Mouse (Mus musculus): ENCODE results near the gene Cdc25a. TPM values are rescaled to one million over a fixed set of nuclear protein-coding genes. Genes with fewer than 3 reads are reported as not detected.

Cdc25a gene
- total and polyA plus RNA-seq, 2 experiments from 2014 or later = 6.7 to 11.8 TPM

GRCm38 (mm10) chr9:109866218-109866617, 9.2 kb upstream of the Cdc25a start:
- no peak overlapping the region for H3K4me2 ChIP-seq (ENCODE audit: low read depth, low read length, poor library complexity, severe bottlenecking)
- H3K27me3 ChIP-seq (ENCODE audit: insufficient read depth, low read length) = no peaks in the 10 kb centered on the region
- H3K9ac ChIP-seq (replicated peaks; ENCODE audit: low read length, poor library complexity, severe bottlenecking) = no peak overlapping the region
- H3K4me3 ChIP-seq (ENCODE audit: low read depth, low read length) = no peak overlapping the region
- DNase-seq (ENCODE audit: low spot score) (no peak), ATAC-seq (ENCODE audit: low FRiP score) (no peak)
- WGBS = 79% methylated on average over 2 of the region's 2 CpGs
- no peak overlapping the region for H3K27ac ChIP-seq (ENCODE audit: low read depth, low read length)
- TF ChIP-seq CTCF (IDR thresholded peaks at IDR 0.05) = no peak
- no peaks in the 10 kb centered on the region for H3K4me1 ChIP-seq (ENCODE audit: insufficient read depth, low read length)
- H3K9me3 ChIP-seq (ENCODE audit: low read length) = no peaks in the 10 kb centered on the region
- H3K36me3 ChIP-seq (ENCODE audit: insufficient read depth, low read length) = no peaks in the 10 kb centered on the region

- Histone ChIP-seq H3K9me3 (ENCODE audit: low read length) (no peaks in the 10 kb centered on the region), H3K4me2 (ENCODE audit: low read depth, low read length, poor library complexity, severe bottlenecking) (no peak overlapping the region), H3K36me3 (ENCODE audit: insufficient read depth, low read length) (no peaks in the 10 kb centered on the region), H3K9ac (replicated peaks; ENCODE audit: low read length, poor library complexity, severe bottlenecking) (no peak overlapping the region), H3K4me3 (ENCODE audit: low read depth, low read length) (no peak overlapping the region), H3K27me3 (ENCODE audit: insufficient read depth, low read length) (no peaks in the 10 kb centered on the region), H3K4me1 (ENCODE audit: insufficient read depth, low read length) (no peaks in the 10 kb centered on the region), H3K27ac (ENCODE audit: low read depth, low read length) (no peak overlapping the region)
- ATAC-seq (ENCODE audit: low FRiP score) = no peak
- WGBS = 51% methylated on average over 6 of the region's 6 CpGs
- DNase-seq (ENCODE audit: low spot score) = no peak
- no peak for TF ChIP-seq CTCF (IDR thresholded peaks at IDR 0.05)
These were observed 4.3 kb upstream of the Cdc25a start for GRCm38 (mm10) chr9:109870983-109871572.

DNA sequence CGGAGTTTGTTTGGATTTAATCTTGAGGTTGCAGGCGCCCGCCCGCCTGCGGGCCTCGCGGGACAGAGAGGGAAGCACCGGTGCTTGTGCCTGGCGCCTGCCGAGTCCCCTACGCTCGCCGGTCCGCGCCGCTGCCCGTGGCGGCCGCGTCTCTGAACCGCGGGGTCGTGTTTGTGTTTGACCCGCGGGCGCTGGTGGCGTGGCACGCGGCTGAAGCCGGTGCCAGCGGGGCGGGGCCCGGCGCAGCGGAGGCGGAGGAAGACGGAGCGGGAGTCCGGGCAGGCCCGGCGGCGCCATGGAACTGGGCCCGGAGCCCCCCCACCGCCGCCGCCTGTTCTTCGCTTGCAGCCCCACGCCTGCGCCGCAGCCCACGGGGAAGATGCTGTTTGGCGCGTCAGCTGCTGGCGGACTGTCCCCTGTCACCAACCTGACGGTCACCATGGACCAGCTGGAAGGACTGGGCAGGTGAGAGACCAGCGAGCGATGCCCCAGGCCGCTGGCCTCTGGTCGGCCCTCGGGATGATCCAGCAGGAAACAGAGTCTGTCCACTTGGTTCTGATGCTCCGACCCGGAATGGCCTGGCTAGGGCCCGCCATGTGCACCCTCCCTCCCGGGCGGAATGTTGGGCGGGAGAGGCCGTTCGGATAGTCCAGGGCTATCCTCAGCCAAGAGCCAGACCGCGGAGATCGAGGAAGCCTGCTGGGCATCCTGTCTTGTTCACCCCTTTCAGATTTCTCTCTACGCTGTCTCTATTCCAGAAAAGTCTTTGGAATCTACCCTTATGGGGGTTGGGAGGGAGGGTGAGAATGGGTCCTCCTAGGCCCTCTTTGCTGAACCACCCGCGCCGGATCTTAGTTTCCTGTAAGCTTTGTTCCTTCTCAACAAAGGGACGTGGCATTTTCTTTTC, 569 bp downstream of the Cdc25a start:
- no peaks in the 10 kb centered on the region for H3K27me3 ChIP-seq (ENCODE audit: insufficient read depth, low read length)
- under 1% methylated on average over 60 of the region's 76 CpGs for WGBS
- no peak for TF ChIP-seq CTCF (IDR thresholded peaks at IDR 0.05)
- peak overlapping the region; percentile 67 for H3K9ac ChIP-seq (replicated peaks; ENCODE audit: low read length, poor library complexity, severe bottlenecking)
- H3K27ac ChIP-seq (ENCODE audit: low read depth, low read length) = peak overlapping the region; percentile 55; the same call in 1 of the 2 replicates
- ATAC-seq (ENCODE audit: low FRiP score) = peak; percentile 59
- peak overlapping the region; percentile 91 for H3K4me3 ChIP-seq (ENCODE audit: low read depth, low read length)
- H3K4me1 ChIP-seq (ENCODE audit: insufficient read depth, low read length) = no peaks in the 10 kb centered on the region
- DNase-seq (ENCODE audit: low spot score) = peak; percentile 56
- H3K4me2 ChIP-seq (ENCODE audit: low read depth, low read length, poor library complexity, severe bottlenecking) = peak overlapping the region; percentile 98
- peaks cover 12% of the 10 kb centered on the region; the same call in 1 of the 2 replicates for H3K36me3 ChIP-seq (ENCODE audit: insufficient read depth, low read length)
- H3K9me3 ChIP-seq (ENCODE audit: low read length) = no peaks in the 10 kb centered on the region

GRCm38 (mm10) chr9:109876756-109877155, 1.4 kb downstream of the Cdc25a start:
- 10% methylated on average over 3 of the region's 3 CpGs for WGBS
- H3K9me3 ChIP-seq (ENCODE audit: low read length) = no peaks in the 10 kb centered on the region
- H3K27ac ChIP-seq (ENCODE audit: low read depth, low read length) = no peak overlapping the region
- H3K4me2 ChIP-seq (ENCODE audit: low read depth, low read length, poor library complexity, severe bottlenecking) = peak overlapping the region; percentile 98
- H3K27me3 ChIP-seq (ENCODE audit: insufficient read depth, low read length) = no peaks in the 10 kb centered on the region
- H3K36me3 ChIP-seq (ENCODE audit: insufficient read depth, low read length) = peaks cover 12% of the 10 kb centered on the region; the same call in 1 of the 2 replicates
- H3K4me1 ChIP-seq (ENCODE audit: insufficient read depth, low read length) = no peaks in the 10 kb centered on the region
- ATAC-seq (ENCODE audit: low FRiP score) (no peak), DNase-seq (ENCODE audit: low spot score) (peak; percentile 65)
- 0 out of 2 replicates have a peak overlapping the region, but pooled peaks have one; percentile 67 for H3K9ac ChIP-seq (replicated peaks; ENCODE audit: low read length, poor library complexity, severe bottlenecking)
- TF ChIP-seq CTCF (IDR thresholded peaks at IDR 0.05) = no peak
- peak overlapping the region; percentile 91 for H3K4me3 ChIP-seq (ENCODE audit: low read depth, low read length)

DNA sequence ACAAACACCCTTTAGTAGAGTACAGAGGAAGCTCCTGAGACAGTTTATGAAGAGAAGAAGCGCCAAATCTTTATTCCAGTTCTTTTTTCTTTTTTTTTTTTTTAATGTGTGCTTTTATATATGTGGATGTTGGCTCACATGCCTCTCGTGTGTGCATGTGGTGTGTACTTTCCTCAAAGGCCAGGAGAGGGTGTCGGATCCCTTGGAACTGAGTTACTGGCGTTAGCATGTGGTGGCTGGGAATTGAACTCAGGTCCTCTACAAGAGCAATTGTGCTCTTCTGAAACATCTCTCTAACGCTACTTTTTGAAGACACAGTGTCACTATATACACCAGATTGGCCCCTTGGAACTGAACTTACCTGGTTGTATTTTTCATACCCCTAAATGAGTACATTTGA, 2.3 kb downstream of the Cdc25a start:
- no peak overlapping the region for H3K4me2 ChIP-seq (ENCODE audit: low read depth, low read length, poor library complexity, severe bottlenecking)
- 81% methylated on average over 5 of the region's 5 CpGs for WGBS
- H3K9ac ChIP-seq (replicated peaks; ENCODE audit: low read length, poor library complexity, severe bottlenecking) = no peak overlapping the region
- no peaks in the 10 kb centered on the region for H3K4me1 ChIP-seq (ENCODE audit: insufficient read depth, low read length)
- peaks cover 20% of the 10 kb centered on the region; the same call in 1 of the 2 replicates for H3K36me3 ChIP-seq (ENCODE audit: insufficient read depth, low read length)
- H3K27ac ChIP-seq (ENCODE audit: low read depth, low read length) = no peak overlapping the region
- no peaks in the 10 kb centered on the region for H3K27me3 ChIP-seq (ENCODE audit: insufficient read depth, low read length)
- no peaks in the 10 kb centered on the region for H3K9me3 ChIP-seq (ENCODE audit: low read length)
- TF ChIP-seq CTCF (IDR thresholded peaks at IDR 0.05) = peak; percentile 23
- no peak overlapping the region for H3K4me3 ChIP-seq (ENCODE audit: low read depth, low read length)
- DNase-seq (ENCODE audit: low spot score) (no peak), ATAC-seq (ENCODE audit: low FRiP score) (no peak)

- no peak for TF ChIP-seq CTCF (IDR thresholded peaks at IDR 0.05)
- H3K4me1 ChIP-seq (ENCODE audit: insufficient read depth, low read length) = no peaks in the 10 kb centered on the region
- H3K9ac ChIP-seq (replicated peaks; ENCODE audit: low read length, poor library complexity, severe bottlenecking) = no peak overlapping the region
- H3K36me3 ChIP-seq (ENCODE audit: insufficient read depth, low read length) = peaks cover 29% of the 10 kb centered on the region; the same call in 1 of the 2 replicates
- no peak overlapping the region for H3K4me2 ChIP-seq (ENCODE audit: low read depth, low read length, poor library complexity, severe bottlenecking)
- no peaks in the 10 kb centered on the region for H3K27me3 ChIP-seq (ENCODE audit: insufficient read depth, low read length)
- ATAC-seq (ENCODE audit: low FRiP score) = no peak
- no peak for DNase-seq (ENCODE audit: low spot score)
- no peak overlapping the region for H3K27ac ChIP-seq (ENCODE audit: low read depth, low read length)
- H3K9me3 ChIP-seq (ENCODE audit: low read length) = no peaks in the 10 kb centered on the region
- WGBS = 93% methylated on average over 1 of the region's 1 CpGs
- H3K4me3 ChIP-seq (ENCODE audit: low read depth, low read length) = no peak overlapping the region
These were observed 3.9 kb downstream of the Cdc25a start for GRCm38 (mm10) chr9:109879305-109879704.
